Mouse (Mus musculus) embryonic facial prominence, embryonic 10.5 days (tissue): Measurements from ENCODE around the gene Gm10322. TPM values are rescaled to one million over a fixed set of nuclear protein-coding genes. Genes with fewer than 3 reads are reported as not detected.

Experiments
- DNase-seq: peaks from one replicate; pipeline ENCODE4 v3.0.0-alpha.2; 2017; ENCODE audit warnings: low spot score
- H3K27ac ChIP-seq: fragments of 300-500 bp; sonication (generic); replicated peaks from 2 replicates; pipeline ENCODE4 v1.5.1; 2016; ENCODE audit warnings: mild to moderate bottlenecking
- H3K27me3 ChIP-seq: fragments of 300-500 bp; sonication (generic); replicated peaks from 2 replicates; pipeline ENCODE4 v1.6.1; 2016; ENCODE audit warnings: low read depth, mild to moderate bottlenecking; ENCODE audit not compliant: poor library complexity, severe bottlenecking
- H3K36me3 ChIP-seq: fragments of 300-500 bp; sonication (generic); replicated peaks from 2 replicates; pipeline ENCODE4 v1.6.1; 2016; ENCODE audit warnings: mild to moderate bottlenecking, moderate library complexity
- H3K4me1 ChIP-seq: fragments of 300-500 bp; sonication (generic); 2 replicates; pipeline ENCODE4 v1.6.1; 2016
- H3K4me3 ChIP-seq: fragments of 300-500 bp; sonication (generic); 2 replicates; pipeline ENCODE4 v1.5.1; 2016; ENCODE audit warnings: mild to moderate bottlenecking, moderate library complexity
- H3K9me3 ChIP-seq: fragments of 300-500 bp; sonication (generic); 2 replicates; pipeline ENCODE4 v1.6.1; 2016; ENCODE audit warnings: mild to moderate bottlenecking
- WGBS: fragments of 180-500 bp; shearing (Covaris S2); methylation state at CpG from one replicate; pipeline ENCODE4 v1.1.7; 2016; 5-methylcytosine and 5-hydroxymethylcytosine counted together
- polyA plus RNA-seq: library from polyadenylated mRNA; unstranded; fragments of >200 nt; fragmentation: Nextera tagmentation; extraction: Ambion mirVana; gene quantifications from 2 replicates; pipeline ENCODE4 v1.2.1, GENCODE M21; 2016

The Gm10322 gene
- polyA plus RNA-seq, 1 experiment from 2014 or later, result not detected

GRCm38 (mm10) chr10:59580593-59581149 is 35.2 kb upstream of the Gm10322 start:
- Histone ChIP-seq H3K4me1 (peaks cover 19% of the 10 kb centered on the region), H3K36me3 (peaks cover 8% of the 10 kb centered on the region; the same call in 1 of the 2 replicates), H3K27ac (no peak overlapping the region), H3K9me3 (no peaks in the 10 kb centered on the region), H3K4me3 (no peak overlapping the region), H3K27me3 (no peaks in the 10 kb centered on the region)
- WGBS, result 92% methylated on average over 3 of the region's 3 CpGs
- DNase-seq, result no peak

- no peak for DNase-seq
- Histone ChIP-seq H3K4me3 (no peak overlapping the region), H3K36me3 (peaks cover 8% of the 10 kb centered on the region; the same call in 1 of the 2 replicates), H3K9me3 (no peaks in the 10 kb centered on the region), H3K27me3 (no peaks in the 10 kb centered on the region), H3K27ac (no peak overlapping the region), H3K4me1 (peaks cover 14% of the 10 kb centered on the region)
- WGBS, result 90% methylated on average over 1 of the region's 1 CpGs
Measured at GRCm38 (mm10) chr10:59581826-59582543, 33.9 kb upstream of the Gm10322 start.

- Histone ChIP-seq H3K36me3 (peaks cover 8% of the 10 kb centered on the region; the same call in 1 of the 2 replicates), H3K4me3 (no peak overlapping the region), H3K27ac (no peak overlapping the region), H3K9me3 (no peaks in the 10 kb centered on the region), H3K4me1 (no peaks in the 10 kb centered on the region), H3K27me3 (no peaks in the 10 kb centered on the region)
- DNase-seq, result no peak
- WGBS, result 89% methylated on average over 5 of the region's 5 CpGs
Measured at GRCm38 (mm10) chr10:59585621-59586020, 30.2 kb upstream of the Gm10322 start.

DNA sequence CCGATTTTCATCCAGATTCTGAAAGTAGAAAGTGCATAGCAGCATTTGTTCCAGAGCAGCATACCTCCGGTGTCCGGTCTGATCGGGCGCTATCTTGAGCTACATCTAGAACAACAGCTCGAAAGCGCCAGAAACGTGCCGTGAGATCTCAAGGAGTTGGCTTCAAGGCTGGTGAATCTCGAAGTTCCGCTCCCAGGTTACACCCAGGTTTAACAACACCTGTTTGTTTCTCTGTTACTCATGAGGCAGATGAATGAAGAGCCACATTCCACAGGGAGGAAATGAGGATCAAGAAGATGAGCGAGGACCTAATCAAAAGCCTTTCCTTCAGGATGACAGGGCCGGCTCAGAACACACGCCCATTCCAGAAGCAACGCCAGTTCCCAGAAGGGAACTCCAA is 29.0 kb upstream of the Gm10322 start:
- no peak overlapping the region for H3K4me3 ChIP-seq
- H3K4me1 ChIP-seq, result no peaks in the 10 kb centered on the region
- H3K9me3 ChIP-seq, result no peaks in the 10 kb centered on the region
- H3K27me3 ChIP-seq, result no peaks in the 10 kb centered on the region
- H3K27ac ChIP-seq, result no peak overlapping the region
- DNase-seq, result no peak
- 90% methylated on average over 15 of the region's 15 CpGs for WGBS
- peaks cover 8% of the 10 kb centered on the region; the same call in 1 of the 2 replicates for H3K36me3 ChIP-seq

DNA sequence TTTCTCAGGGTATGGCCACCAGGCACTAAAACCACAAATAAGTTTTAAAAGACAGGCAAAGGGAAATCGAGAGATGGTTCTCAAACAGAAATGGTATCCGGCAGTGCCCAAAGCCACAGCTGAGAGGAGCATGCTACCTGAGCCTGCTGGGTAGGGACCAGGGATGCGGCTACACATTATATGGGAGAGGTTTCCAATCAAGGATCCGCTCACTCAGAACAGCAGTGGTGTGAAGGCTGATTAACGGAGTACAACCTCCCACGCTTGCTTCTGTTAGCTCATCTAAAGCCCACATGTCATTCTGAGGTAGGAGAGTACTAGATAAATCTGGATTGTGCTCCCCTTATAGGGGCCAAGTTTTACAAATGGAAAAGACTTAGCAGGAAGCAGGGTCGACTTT is 27.7 kb upstream of the Gm10322 start:
- Histone ChIP-seq H3K9me3 (no peaks in the 10 kb centered on the region), H3K4me3 (no peak overlapping the region), H3K27me3 (no peaks in the 10 kb centered on the region), H3K4me1 (no peaks in the 10 kb centered on the region), H3K36me3 (peaks cover 3% of the 10 kb centered on the region; the same call in 1 of the 2 replicates), H3K27ac (no peak overlapping the region)
- WGBS, result 91% methylated on average over 7 of the region's 7 CpGs
- DNase-seq, result no peak

- Histone ChIP-seq H3K27me3 (no peaks in the 10 kb centered on the region), H3K9me3 (no peaks in the 10 kb centered on the region), H3K4me3 (no peak overlapping the region), H3K36me3 (no peaks in the 10 kb centered on the region), H3K4me1 (no peaks in the 10 kb centered on the region), H3K27ac (no peak overlapping the region)
- no peak for DNase-seq
- 92% methylated on average over 7 of the region's 7 CpGs for WGBS
Measured at GRCm38 (mm10) chr10:59589420-59589819, 26.4 kb upstream of the Gm10322 start.

DNA sequence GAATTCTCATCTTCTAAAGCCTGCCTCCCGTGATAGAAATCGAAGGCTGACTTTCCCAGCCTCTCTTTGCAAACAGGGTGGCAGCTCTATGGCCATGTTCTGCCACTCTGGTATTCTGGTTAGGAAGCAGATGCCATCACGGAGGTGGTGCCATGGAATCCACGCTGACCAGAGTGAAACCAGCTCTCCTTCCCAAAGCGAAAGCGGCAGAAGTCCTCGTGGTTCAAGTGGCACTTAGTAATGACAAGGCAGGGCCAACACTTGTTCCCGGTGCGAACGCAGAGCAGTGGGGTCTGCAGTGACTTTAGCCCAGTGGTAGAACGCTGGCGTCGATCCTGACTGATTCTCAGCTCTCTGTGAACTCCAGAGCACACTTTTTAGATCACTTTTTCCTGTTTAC is 26.0 kb upstream of the Gm10322 start:
- no peak overlapping the region for H3K4me3 ChIP-seq
- H3K27me3 ChIP-seq, result no peaks in the 10 kb centered on the region
- no peak for DNase-seq
- H3K9me3 ChIP-seq, result no peaks in the 10 kb centered on the region
- H3K27ac ChIP-seq, result no peak overlapping the region
- no peaks in the 10 kb centered on the region for H3K36me3 ChIP-seq
- 90% methylated on average over 13 of the region's 13 CpGs for WGBS
- no peaks in the 10 kb centered on the region for H3K4me1 ChIP-seq

DNA sequence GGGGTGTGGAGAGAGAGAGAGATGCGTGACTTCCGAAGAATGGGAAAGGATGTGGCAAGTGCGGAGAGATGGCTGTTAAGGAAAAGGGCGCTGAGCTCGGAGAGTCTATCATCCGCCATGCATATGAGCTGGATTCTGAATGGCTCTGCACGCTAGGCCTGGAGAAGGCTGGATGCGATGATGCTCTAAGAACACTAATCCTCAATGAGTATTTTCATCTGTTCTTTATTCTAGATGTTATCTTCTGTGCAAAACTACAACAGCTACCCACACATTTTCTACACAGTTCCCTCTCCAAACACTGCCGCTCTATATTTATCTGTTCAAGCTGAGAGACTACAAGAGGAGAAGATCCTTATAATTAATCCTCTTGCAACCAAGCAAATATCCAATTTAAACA is 25.3 kb upstream of the Gm10322 start:
- Histone ChIP-seq H3K4me1 (no peaks in the 10 kb centered on the region), H3K36me3 (no peaks in the 10 kb centered on the region), H3K27ac (no peak overlapping the region), H3K27me3 (no peaks in the 10 kb centered on the region), H3K9me3 (no peaks in the 10 kb centered on the region), H3K4me3 (no peak overlapping the region)
- WGBS, result 95% methylated on average over 9 of the region's 9 CpGs
- no peak for DNase-seq

GRCm38 (mm10) chr10:59593826-59594570 is 21.9 kb upstream of the Gm10322 start:
- 81% methylated on average over 13 of the region's 13 CpGs for WGBS
- no peaks in the 10 kb centered on the region for H3K9me3 ChIP-seq

DNA sequence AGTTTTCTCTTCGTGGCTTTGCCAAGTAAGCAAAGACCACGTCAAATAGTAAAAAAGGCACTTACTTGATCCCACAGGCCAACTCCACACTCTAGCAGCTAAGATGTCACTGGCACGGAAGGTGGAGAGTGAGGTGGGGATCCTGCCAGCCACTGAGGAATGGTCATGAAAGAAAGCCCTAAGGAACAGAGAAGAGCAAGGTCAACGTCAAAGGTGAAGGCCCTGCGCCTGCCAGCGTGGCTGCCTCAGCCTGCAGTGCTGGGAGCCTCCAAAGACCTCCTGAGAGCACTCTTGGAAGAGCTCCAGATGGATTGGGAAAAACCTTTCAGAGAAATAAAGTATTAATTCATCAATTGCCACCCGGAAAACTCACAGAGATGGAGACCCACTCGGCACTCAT is 15.3 kb upstream of the Gm10322 start:
- H3K4me1 ChIP-seq, result no peaks in the 10 kb centered on the region
- DNase-seq, result no peak
- WGBS, result 92% methylated on average over 8 of the region's 8 CpGs
- H3K27me3 ChIP-seq, result no peaks in the 10 kb centered on the region
- H3K36me3 ChIP-seq, result no peaks in the 10 kb centered on the region
- H3K4me3 ChIP-seq, result no peak overlapping the region
- no peaks in the 10 kb centered on the region for H3K9me3 ChIP-seq
- no peak overlapping the region for H3K27ac ChIP-seq

More at GRCm38 (mm10) chr10:59593826-59594570, 21.9 kb upstream of the Gm10322 start:
- H3K27me3 ChIP-seq, result no peaks in the 10 kb centered on the region
- H3K4me1 ChIP-seq, result no peaks in the 10 kb centered on the region
- no peak overlapping the region for H3K27ac ChIP-seq
- H3K36me3 ChIP-seq, result no peaks in the 10 kb centered on the region
- no peak for DNase-seq
- no peak overlapping the region for H3K4me3 ChIP-seq

DNA sequence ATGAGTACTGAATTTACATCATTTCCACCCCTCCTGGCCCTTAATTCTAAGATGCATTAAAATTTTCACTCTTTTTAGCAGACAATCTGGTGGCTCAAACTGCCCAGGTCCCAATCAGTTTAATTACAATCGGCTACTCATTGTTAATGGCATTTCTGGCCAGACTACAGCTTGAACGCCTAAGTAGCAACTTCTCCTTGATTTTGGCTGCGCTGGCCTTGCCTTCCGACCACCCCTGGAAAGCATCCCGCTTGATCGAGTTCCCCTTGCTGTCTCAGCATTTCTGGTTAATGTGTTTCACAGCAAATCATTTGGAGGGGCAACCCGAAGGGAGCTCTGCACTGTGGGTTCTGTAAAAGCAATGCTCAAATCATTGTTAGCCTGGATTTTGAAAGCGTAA is 13.8 kb upstream of the Gm10322 start:
- H3K27me3 ChIP-seq, result no peaks in the 10 kb centered on the region
- H3K9me3 ChIP-seq, result no peaks in the 10 kb centered on the region
- 86% methylated on average over 8 of the region's 8 CpGs for WGBS
- H3K4me3 ChIP-seq, result no peak overlapping the region
- H3K27ac ChIP-seq, result no peak overlapping the region
- no peak for DNase-seq
- no peaks in the 10 kb centered on the region for H3K4me1 ChIP-seq
- H3K36me3 ChIP-seq, result no peaks in the 10 kb centered on the region

- 83% methylated on average over 14 of the region's 14 CpGs for WGBS
- H3K36me3 ChIP-seq, result no peaks in the 10 kb centered on the region
- no peaks in the 10 kb centered on the region for H3K4me1 ChIP-seq
- no peaks in the 10 kb centered on the region for H3K27me3 ChIP-seq
- H3K27ac ChIP-seq, result no peak overlapping the region
- DNase-seq, result no peak
- H3K4me3 ChIP-seq, result no peak overlapping the region
- no peaks in the 10 kb centered on the region for H3K9me3 ChIP-seq
Measured at GRCm38 (mm10) chr10:59602891-59603290, 13.0 kb upstream of the Gm10322 start.

DNA sequence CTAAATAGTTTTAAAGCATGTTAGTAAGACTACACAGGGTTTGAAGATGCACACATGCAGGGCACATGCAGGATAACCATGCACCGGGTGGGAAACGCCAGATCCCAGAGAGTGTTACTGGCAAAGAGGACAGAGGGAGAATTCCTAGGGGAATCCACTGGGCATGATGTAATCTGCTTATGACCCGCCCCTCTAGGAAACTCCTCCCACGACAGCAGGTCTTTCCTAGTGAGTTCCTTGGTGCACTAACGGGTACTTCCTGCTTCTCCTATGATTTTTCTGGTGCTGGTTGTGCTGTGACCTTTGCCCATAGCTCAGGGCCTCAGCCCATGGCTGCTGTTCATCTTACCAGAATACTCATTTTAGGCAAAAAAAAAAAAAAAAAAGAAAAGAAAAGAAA is 12.0 kb upstream of the Gm10322 start:
- Histone ChIP-seq H3K27ac (no peak overlapping the region), H3K4me3 (no peak overlapping the region), H3K9me3 (no peaks in the 10 kb centered on the region), H3K4me1 (no peaks in the 10 kb centered on the region; the same call in 1 of the 2 replicates), H3K27me3 (no peaks in the 10 kb centered on the region), H3K36me3 (no peaks in the 10 kb centered on the region)
- 51% methylated on average over 5 of the region's 5 CpGs for WGBS
- no peak for DNase-seq
